Mouse (Mus musculus) layer of hippocampus, adult 9-10 months (tissue): ENCODE data around the gene Tirap.
"Not testable (repeated sequence)": the region's sequence is repeated elsewhere in the genome, so short reads cannot be mapped to it uniquely, and the experiment has no call there.

ENCODE experiments used
- DNase-seq: peaks from one replicate; pipeline ENCODE4 v3.0.0; 2022; ENCODE audit warnings: low spot score

Gene Tirap

GRCm38 (mm10) chr9:35147261-35147660 lies 52.8 kb downstream of the Tirap start:
- DNase-seq = not testable (repeated sequence)

- DNase-seq = no peak
These were observed 54.3 kb downstream of the Tirap start for GRCm38 (mm10) chr9:35145829-35146228.

GRCm38 (mm10) chr9:35145118-35145517 lies 55.0 kb downstream of the Tirap start:
- no peak for DNase-seq

GRCm38 (mm10) chr9:35142221-35142620 lies 57.9 kb downstream of the Tirap start:
- DNase-seq = no peak

GRCm38 (mm10) chr9:35139231-35139744 lies 60.8 kb downstream of the Tirap start:
- no peak for DNase-seq

GRCm38 (mm10) chr9:35138029-35138428 lies 62.1 kb downstream of the Tirap start:
- DNase-seq = no peak

GRCm38 (mm10) chr9:35135575-35135974 lies 64.5 kb downstream of the Tirap start:
- DNase-seq = no peak
